Mouse (Mus musculus): ENCODE data around the gene Brox. TPM values are rescaled to one million over a fixed set of nuclear protein-coding genes. Genes with fewer than 3 reads are reported as not detected.

The Brox gene
- total and polyA plus RNA-seq, 2 experiments from 2014 or later = 94.1 to 137 TPM

- Histone ChIP-seq H3K4me2 (ENCODE audit: low read depth) (no peak overlapping the region), H3K4me3 (ENCODE audit: low read depth, low read length) (no peak overlapping the region), H3K27me3 (ENCODE audit: insufficient read depth, low read length) (no peaks in the 10 kb centered on the region), H3K36me3 (ENCODE audit: insufficient read depth) (peaks cover 10% of the 10 kb centered on the region; the same call in 1 of the 2 replicates), H3K27ac (ENCODE audit: low read depth, low read length) (no peak overlapping the region), H3K9ac (no peak overlapping the region), H3K4me1 (ENCODE audit: insufficient read depth) (no peaks in the 10 kb centered on the region), H3K9me3 (ENCODE audit: low read length) (no peaks in the 10 kb centered on the region)
- ATAC-seq (peak; percentile 74; the same call in 1 of the 2 replicates), DNase-seq (peak; percentile 61)
- peak; percentile 70 for TF ChIP-seq CTCF (IDR thresholded peaks at IDR 0.05; ENCODE audit: low read depth)
- WGBS = 64% methylated on average over 10 of the region's 10 CpGs
Measured at GRCm38 (mm10) chr1:183272867-183273818, 23.9 kb downstream of the Brox start.

- no peak for ATAC-seq
- Histone ChIP-seq H3K4me3 (ENCODE audit: low read depth, low read length) (no peak overlapping the region), H3K4me1 (ENCODE audit: insufficient read depth) (0 out of 2 replicates have a peak, but pooled peaks cover 2% of the 10 kb centered on the region), H3K36me3 (ENCODE audit: insufficient read depth) (no peaks in the 10 kb centered on the region), H3K9me3 (ENCODE audit: low read length) (no peaks in the 10 kb centered on the region), H3K9ac (no peak overlapping the region), H3K4me2 (ENCODE audit: low read depth) (no peak overlapping the region), H3K27me3 (ENCODE audit: insufficient read depth, low read length) (no peaks in the 10 kb centered on the region), H3K27ac (ENCODE audit: low read depth, low read length) (no peak overlapping the region)
- 79% methylated on average over 6 of the region's 6 CpGs for WGBS
- no peak for TF ChIP-seq CTCF (IDR thresholded peaks at IDR 0.05; ENCODE audit: low read depth)
- no peak for DNase-seq
Measured at GRCm38 (mm10) chr1:183267666-183268065, 29.4 kb downstream of the Brox start.

DNA sequence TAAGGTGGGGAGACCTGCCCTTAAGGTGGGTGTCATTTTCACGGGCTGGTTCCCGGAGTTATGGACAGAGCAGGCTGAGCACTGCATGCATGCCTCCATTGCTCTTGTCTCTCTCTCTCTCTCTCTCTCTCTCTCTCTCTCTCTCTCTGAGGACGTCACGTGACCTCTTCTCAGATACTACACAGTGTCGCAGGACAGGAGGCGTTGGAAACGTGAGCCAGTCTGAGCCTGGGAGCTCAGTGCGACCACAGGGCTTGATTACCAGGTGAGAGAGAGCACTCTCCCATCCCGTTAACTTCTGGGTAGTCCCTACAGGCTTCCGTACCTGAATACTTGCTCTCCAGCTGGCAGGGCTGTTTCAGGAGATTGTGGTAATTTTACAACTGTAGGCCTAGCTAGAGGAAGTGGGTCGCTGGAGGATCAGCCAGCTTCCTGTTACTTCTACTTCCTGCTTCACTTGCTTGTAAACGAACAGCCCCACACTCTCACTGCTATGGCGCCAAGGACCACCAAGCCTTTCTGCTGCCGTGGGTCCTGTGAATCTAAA, 31.1 kb downstream of the Brox start:
- no peaks in the 10 kb centered on the region for H3K27me3 ChIP-seq (ENCODE audit: insufficient read depth, low read length)
- WGBS = 77% methylated on average over 14 of the region's 14 CpGs
- no peak overlapping the region for H3K27ac ChIP-seq (ENCODE audit: low read depth, low read length)
- H3K9me3 ChIP-seq (ENCODE audit: low read length) = no peaks in the 10 kb centered on the region
- no peak for ATAC-seq
- no peak overlapping the region for H3K4me2 ChIP-seq (ENCODE audit: low read depth)
- H3K4me3 ChIP-seq (ENCODE audit: low read depth, low read length) = no peak overlapping the region
- H3K4me1 ChIP-seq (ENCODE audit: insufficient read depth) = 0 out of 2 replicates have a peak, but pooled peaks cover 2% of the 10 kb centered on the region
- no peaks in the 10 kb centered on the region for H3K36me3 ChIP-seq (ENCODE audit: insufficient read depth)
- H3K9ac ChIP-seq = no peak overlapping the region
- no peak for TF ChIP-seq CTCF (IDR thresholded peaks at IDR 0.05; ENCODE audit: low read depth)
- no peak for DNase-seq

- 79% methylated on average over 13 of the region's 13 CpGs for WGBS
Measured at GRCm38 (mm10) chr1:183264145-183265008, 32.7 kb downstream of the Brox start.

DNA sequence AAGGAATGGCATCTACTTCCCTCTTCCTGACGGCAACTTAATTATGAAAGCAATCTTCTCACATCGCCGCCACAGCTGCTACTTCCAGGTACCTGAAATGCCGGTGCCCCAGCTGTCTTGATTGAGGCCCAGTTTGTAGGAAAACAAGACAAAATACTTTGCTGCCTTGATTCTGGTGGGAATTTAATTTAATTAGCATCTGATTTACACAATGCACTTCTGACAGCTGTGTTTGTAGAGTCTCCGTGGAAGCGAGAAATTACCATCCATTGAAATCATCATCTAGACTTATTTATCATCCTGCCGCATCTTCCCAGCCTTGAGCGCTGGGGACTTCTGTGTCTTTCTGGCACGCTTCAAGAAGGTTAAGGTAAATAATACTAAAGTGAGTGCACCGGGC, 44.5 kb downstream of the Brox start:
- peak; percentile 28 for DNase-seq
- Histone ChIP-seq H3K4me2 (ENCODE audit: low read depth) (no peak overlapping the region), H3K9ac (no peak overlapping the region), H3K27me3 (ENCODE audit: insufficient read depth, low read length) (no peaks in the 10 kb centered on the region), H3K27ac (ENCODE audit: low read depth, low read length) (no peak overlapping the region), H3K4me3 (ENCODE audit: low read depth, low read length) (no peak overlapping the region), H3K4me1 (ENCODE audit: insufficient read depth) (no peaks in the 10 kb centered on the region), H3K36me3 (ENCODE audit: insufficient read depth) (no peaks in the 10 kb centered on the region), H3K9me3 (ENCODE audit: low read length) (no peaks in the 10 kb centered on the region)
- 34% methylated on average over 10 of the region's 10 CpGs for WGBS
- no peak for TF ChIP-seq CTCF (IDR thresholded peaks at IDR 0.05; ENCODE audit: low read depth)
- peak; percentile 34 for ATAC-seq

More at GRCm38 (mm10) chr1:183264145-183265008, 32.7 kb downstream of the Brox start:
- DNase-seq (no peak), ATAC-seq (peak; percentile 45; the same call in 1 of the 2 replicates)
- no peaks in the 10 kb centered on the region for H3K27me3 ChIP-seq (ENCODE audit: insufficient read depth, low read length)
- TF ChIP-seq CTCF (IDR thresholded peaks at IDR 0.05; ENCODE audit: low read depth) = no peak
- H3K27ac ChIP-seq (ENCODE audit: low read depth, low read length) = no peak overlapping the region
- no peak overlapping the region for H3K4me3 ChIP-seq (ENCODE audit: low read depth, low read length)
- H3K4me2 ChIP-seq (ENCODE audit: low read depth) = no peak overlapping the region
- 0 out of 2 replicates have a peak, but pooled peaks cover 2% of the 10 kb centered on the region for H3K4me1 ChIP-seq (ENCODE audit: insufficient read depth)
- no peak overlapping the region for H3K9ac ChIP-seq
- H3K36me3 ChIP-seq (ENCODE audit: insufficient read depth) = no peaks in the 10 kb centered on the region
- no peaks in the 10 kb centered on the region for H3K9me3 ChIP-seq (ENCODE audit: low read length)

DNA sequence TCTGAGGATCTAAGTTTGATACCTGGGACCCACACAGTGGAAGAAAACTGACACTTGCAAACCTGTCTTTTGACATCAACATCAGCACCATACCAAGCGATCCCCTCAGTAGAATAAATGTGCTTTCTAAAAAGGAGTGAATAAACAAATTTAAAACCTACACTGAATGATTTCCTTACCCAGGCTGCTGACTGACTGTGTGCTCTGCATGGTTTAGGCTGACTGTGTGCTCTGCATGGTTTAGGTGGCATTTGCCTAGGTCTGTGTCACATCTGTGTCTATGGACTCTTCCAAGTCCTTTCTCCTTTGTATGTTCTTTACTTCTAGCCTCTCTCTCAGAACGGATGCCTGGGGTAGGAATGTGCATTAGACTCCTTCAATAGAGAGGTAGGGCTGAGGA, 45.3 kb downstream of the Brox start:
- Histone ChIP-seq H3K27ac (ENCODE audit: low read depth, low read length) (no peak overlapping the region), H3K9me3 (ENCODE audit: low read length) (no peaks in the 10 kb centered on the region), H3K36me3 (ENCODE audit: insufficient read depth) (no peaks in the 10 kb centered on the region), H3K4me3 (ENCODE audit: low read depth, low read length) (no peak overlapping the region), H3K9ac (no peak overlapping the region), H3K4me1 (ENCODE audit: insufficient read depth) (no peaks in the 10 kb centered on the region), H3K27me3 (ENCODE audit: insufficient read depth, low read length) (no peaks in the 10 kb centered on the region), H3K4me2 (ENCODE audit: low read depth) (no peak overlapping the region)
- TF ChIP-seq CTCF (IDR thresholded peaks at IDR 0.05; ENCODE audit: low read depth) = no peak
- WGBS = 82% methylated on average over 2 of the region's 2 CpGs
- DNase-seq (no peak), ATAC-seq (no peak)

Data from forebrain, postnatal 0 days (tissue).